Mouse (Mus musculus) cerebellum, adult 18-20 months (tissue): ENCODE measurements around the gene Slc8a3.

Experiments used
- DNase-seq, 2 experiments: peaks; one replicate each; pipeline ENCODE4 v3.0.0; 2021

Slc8a3 gene

GRCm38 (mm10) chr12:81235456-81236330 is 97.3 kb downstream of the Slc8a3 start:
- no peak for DNase-seq

GRCm38 (mm10) chr12:81233746-81234380 is 99.1 kb downstream of the Slc8a3 start:
- DNase-seq = peak in 1 of 2 experiments; percentile 27

DNA sequence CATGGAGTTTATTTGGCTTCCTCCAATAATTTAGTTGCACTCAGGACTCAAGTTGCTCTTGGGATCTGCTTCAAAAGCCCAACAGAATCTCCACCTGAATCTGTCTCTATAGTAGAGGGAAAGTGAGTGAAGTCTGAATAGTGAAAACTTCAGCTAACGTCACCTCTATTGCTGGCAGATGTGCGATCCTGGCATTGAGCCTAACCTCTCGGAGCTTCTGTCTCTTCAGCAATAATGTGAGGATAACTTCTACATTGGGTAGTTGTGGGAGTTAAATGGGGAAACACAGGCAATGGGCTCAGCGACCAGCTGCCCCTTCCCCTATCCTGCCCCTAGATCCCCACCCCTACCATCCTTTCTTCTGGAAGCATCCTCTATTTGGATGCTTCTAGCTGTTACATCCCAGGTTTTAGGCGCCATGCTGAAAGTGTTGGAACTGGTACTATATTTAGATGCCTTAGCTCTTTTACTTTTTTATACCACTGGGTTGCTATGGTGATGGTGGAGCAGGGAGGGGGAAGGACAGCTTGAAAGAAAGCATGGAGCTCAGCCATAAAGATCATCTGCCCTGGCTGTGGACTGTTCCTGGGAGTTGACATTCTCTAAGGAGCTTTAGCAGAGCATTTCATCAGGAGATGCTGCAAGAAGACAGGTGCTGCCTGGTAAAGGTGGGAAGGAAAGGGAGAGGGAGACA is 105.1 kb downstream of the Slc8a3 start:
- peak; percentile 43 to 71 for DNase-seq

GRCm38 (mm10) chr12:81226590-81226989 is 106.4 kb downstream of the Slc8a3 start:
- DNase-seq = no peak

DNA sequence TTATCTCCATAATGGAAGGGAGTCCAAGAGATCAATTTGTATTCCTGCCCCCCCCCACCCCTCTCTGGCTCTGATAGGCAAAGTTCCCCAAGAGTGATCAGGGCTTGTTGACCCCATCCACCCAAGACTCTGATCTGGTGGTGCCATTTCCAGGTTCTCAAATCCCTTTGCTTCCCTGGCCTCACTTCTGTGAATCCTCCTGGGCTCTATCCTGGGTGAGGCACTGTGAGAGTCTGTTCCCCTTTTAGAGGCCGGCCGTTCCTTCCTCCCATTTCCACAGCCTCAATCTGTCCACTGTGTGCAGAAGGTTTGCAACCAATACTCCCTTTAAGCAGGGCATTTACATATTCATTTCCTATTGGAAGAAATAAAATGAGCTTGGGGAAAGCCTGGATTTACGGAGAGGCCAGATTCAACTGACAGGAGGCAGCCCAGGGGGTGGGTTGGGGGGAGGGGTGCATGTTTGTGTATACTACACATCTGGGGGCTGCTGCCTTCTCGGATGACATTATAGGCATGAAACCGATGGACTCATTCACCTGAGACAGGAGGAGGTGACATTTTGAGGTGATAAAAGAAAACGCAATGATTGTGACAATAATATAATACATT is 106.9 kb downstream of the Slc8a3 start:
- no peak for DNase-seq

GRCm38 (mm10) chr12:81224843-81225242 is 108.1 kb downstream of the Slc8a3 start:
- no peak for DNase-seq

DNA sequence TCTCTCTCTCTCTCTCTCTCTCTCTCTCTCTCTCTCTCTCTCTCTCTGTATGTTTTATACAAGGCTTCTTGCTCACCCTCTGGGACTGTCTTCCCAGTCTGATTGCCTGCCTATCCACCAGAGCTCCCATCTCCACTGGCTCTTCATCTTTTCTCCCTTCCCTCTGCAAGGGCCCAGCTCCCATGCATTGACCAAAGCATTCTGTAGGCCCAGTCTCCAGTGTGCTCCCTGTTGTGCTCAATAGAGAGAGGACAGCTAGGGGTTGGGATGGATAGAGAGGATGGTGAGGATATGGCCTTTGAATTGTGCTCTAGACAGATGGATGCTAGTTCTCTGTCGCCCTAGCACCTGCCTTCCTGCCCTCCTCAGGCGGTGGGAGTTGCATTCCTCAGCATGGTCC is 109.7 kb downstream of the Slc8a3 start:
- no peak for DNase-seq

DNA sequence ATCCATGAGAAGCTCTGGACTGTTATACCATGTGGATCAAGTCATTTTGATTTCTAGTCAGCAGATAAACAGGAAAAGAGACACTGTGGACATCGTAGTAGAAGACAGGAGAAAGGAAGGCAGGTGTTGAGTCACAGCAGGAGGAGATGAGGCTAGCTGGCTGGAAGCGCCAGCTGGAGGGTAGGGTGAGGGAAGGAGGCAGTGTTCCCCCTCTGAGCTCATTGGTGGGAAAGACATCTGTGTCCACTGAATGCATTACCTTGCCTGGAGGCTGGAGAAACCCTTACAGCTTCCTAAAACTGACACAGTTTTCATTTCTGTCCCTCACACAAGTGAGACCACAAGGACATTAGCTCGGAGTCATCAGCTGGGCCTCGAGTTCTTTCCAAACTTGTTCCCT is 113.6 kb downstream of the Slc8a3 start:
- no peak for DNase-seq

DNA sequence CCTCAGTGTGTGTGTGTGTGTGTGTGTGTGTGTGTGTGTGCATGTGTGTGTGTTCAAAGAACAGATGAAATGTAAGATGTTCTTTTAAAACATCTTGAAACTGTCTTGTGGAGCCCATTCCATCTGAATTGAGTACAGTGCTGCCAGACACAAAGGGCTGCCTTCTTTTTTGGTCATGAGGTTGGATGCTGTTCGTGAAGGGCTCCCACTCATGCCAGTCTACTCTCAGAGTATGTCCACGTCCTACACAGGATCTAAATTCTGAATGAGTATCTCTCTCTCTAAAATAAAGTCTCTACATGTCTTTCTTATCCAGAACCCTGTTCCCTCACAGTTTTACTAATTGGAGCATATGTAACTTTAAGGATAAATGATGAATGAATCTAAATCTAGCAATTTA is 124.4 kb downstream of the Slc8a3 start:
- DNase-seq = no peak

DNA sequence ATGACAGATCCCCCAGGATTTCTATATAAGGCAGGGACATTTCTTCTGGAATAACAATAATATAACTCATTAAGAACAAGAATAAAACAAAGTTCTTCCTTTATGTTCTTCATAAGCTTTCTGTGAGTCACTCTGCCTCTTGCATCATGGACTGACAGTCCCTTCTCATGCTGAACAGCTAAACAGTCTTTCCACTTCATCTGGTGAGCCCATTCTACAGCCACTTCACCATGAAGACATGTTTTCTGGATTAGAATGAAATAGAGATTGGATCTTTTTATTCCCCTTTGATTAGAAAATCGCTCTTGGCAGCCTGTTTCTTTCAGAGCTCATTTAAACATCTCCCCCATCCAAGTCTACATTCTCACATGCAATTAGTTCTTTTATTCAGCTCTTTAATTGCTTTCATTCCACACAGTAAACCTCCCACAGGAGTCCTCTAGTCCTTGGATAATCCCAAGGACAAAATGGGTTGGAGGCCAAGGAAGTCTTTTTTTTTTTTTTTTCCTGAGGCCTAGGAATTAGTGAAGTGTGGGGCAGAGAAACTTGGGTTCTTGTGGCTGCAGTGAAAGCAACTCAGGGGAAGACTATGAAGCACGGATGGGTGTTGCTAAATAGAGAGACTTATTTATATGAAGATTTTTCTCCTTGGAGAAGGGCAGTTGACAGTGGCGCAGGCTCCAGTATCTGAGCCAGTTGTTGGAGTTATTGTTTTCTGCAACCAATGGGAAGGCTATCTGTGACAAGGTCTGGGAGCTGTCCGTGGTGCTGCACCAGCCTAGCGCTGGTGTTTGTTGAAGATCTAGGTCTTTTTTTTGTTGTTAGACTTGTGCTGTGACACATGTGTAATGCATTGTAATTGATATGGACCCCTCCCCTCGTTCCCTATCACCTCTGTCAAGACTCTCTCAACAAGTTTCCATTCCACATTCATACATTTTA is 127.1 kb downstream of the Slc8a3 start:
- no peak for DNase-seq

DNA sequence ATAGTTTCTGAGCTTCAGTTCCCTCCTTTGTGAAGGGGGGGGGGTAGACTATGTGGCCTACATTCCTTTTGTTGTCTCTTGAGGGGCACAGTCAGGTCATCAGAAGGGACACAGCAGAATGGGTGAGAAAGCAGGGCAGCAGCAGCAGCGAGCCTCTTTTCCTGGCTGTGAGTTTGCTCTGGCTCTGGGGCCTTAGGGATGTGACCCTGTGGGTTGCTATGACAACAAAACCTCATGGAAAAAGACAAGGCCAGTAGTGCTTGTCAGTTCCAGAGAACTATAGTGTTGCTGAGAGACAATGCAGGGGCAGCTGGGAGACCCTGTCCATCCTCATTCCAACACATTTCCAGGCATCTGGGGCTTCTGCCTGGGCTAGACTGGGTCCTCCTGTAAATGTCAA is 129.8 kb downstream of the Slc8a3 start:
- DNase-seq = no peak

DNA sequence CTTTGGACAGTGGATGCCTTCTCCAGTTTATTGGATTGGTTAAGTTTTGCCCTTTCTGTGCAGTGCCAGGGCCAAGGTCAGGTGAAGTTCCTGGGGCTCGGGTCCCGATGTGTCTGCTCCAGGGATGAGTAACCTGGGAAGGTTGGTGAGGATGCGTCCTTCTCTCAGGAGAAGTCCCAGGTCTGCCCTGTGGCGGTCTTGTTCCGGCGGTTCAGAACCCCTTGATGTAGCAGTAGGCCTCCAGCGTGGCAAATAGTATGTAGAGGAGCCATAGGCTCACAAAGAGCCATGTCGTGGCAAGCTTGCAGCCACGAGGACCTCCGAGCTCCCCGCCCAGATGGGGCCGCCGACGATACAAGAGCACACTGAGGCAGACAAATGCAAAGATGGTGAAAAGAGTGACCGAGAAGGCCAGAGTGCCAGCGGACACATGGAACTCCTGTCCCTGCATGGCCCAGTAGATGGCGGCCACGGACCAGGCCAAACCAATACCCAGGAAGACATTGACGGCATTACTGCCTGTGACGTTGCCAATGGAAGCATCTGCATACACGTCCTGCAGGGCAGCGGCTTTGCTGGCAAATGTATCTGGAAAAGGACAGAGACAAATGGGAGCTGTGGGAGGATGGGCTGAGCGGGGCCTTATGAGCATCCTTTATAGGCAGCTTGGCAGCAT is 133.6 kb downstream of the Slc8a3 start:
- DNase-seq = peak; percentile 90 to 92

DNA sequence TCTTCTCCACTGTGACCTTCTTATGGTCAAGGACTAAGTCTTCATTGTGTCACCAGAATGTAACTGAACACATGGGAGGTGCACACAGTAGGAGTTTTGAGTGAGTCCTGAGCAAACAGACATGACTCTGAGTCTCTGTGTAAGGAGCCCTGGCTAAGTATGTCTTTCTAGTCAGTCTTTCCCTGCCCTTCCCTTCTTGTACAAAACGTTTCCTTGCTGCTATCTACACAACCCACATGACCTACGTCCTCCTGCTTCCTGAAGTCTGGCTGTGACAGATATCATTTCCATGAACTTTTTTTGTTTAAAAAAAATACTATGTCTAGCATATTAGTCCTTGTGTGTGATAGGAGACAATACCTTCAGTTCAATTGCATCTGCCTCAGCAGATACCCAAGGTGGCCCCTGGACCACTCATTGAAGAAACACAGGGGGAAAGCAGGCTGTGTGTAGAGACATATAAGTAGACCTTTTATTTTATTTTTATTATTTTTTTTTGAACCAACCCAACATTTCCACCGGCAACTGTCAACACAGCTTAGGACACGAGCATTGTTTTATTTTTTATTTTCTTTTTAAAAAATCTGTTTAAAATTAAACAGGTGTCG is 135.4 kb downstream of the Slc8a3 start:
- DNase-seq = no peak

GRCm38 (mm10) chr12:81193968-81194367 is 139.0 kb downstream of the Slc8a3 start:
- no peak for DNase-seq

GRCm38 (mm10) chr12:81189636-81190035 is 143.3 kb downstream of the Slc8a3 start:
- no peak for DNase-seq

GRCm38 (mm10) chr12:81188996-81189395 is 144.0 kb downstream of the Slc8a3 start:
- DNase-seq = no peak

GRCm38 (mm10) chr12:81188423-81188822 is 144.6 kb downstream of the Slc8a3 start:
- no peak for DNase-seq

DNA sequence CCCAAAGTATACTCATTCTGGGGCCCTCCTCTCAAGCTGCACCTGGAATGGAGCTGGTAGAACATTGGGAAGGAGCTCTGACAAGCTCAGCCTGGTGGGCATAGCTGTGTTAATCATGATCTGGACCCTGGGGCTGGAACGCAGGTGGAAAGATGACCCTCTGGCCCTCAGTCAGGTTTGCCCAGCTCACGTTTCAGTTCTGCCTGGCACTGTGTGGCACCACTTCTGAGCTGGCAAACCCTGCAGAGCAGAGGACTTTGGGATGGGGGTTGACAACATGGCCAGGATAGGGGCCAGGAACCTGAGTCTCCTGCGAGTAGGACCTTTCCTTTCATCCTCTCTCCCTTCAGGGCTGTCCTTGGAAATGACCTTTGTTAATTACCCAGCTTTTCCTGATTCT is 146.3 kb downstream of the Slc8a3 start:
- DNase-seq = no peak

DNA sequence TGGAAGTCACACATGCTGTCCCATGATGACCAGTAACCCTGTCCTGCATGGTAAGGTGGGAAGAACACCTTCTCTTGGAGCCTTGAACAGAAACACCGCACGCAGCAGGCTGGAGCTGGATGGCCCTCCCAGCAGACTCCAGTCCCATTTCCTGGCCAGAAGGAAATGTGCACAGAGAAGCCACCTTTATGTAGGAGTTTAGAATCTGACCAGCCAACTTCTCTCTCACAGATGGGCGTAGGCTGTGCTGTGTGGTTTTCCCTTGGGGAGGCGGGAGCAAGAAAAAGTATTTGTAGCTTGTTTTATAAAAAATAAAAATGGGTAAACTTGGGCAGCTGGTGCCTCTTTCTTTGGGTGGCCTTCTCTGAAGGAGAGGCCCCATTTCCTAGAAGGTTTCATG is 146.9 kb downstream of the Slc8a3 start:
- no peak for DNase-seq

DNA sequence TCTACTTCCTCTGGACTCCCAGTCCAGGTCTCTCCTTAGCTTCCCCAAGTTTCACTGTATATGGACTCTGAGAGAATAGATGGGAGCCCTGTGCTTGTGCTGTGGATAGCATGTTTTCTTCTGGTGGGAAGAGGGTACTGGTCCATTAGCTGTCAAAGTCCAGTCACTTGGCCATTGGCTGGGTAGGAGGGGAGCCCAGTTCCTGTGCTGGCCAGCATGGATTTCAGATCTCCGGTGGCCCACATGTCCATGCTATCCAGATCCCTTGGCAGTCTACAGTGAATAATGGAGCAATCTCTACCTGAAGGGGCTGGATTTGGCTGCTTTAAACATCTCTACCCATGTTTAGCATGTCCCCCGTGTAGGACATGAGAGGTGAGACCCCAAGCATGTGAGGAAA is 148.0 kb downstream of the Slc8a3 start:
- DNase-seq = no peak

DNA sequence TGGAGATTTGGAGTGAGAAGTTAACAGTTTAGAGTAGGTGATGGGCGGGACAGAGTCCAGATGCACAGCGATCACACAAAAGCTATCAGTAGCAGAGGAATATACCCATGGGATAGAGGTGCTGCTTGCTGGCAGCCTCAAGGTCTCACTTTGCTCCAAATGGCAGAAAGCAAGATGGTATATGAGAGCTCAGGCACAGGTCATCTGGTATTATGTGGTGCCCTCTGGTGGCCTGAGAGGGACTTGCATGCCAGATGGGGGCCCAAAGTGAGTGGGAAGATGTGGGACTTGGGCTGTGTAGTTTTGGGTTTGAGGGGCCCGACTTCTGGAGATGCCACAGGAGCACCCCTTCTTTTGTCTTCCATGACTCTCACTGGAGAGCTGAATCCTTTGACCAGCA is 150.9 kb downstream of the Slc8a3 start:
- DNase-seq = peak; percentile 63 to 79
